Comparison of ENCODE assay signal across 25 mouse cellular contexts in the genomic region with DNA sequence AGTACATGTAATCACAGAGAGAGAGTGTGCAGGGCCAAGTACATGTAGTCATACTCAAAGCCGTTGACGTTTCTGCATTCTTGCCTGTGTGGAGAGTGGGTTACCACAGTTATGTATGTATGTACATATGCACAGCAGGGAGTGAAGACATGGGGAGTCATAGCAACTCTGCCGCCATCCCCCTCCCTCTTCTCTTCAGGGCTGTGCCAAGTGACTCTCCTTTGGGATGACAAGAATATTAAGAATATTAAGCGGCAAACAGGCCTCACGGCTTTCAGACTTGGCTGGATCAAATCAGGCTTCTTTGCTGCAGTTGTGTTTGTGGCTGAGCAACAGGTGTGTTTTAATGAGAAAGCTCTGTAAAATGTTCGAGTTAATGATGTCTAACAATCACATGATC. TPM values are rescaled to one million over a fixed set of nuclear protein-coding genes. Genes with fewer than 3 reads are reported as not detected.
A peak's percentile ranks its signal among the peaks of the same experiment; 100 is the strongest.
DNase-seq lines count a peak whose midpoint lies in the region; ATAC-seq and TF ChIP-seq lines count a peak whose summit lies in the region.
"Had no signal": no experiment of that assay in that cellular context is flagged by ENCODE, and none has a peak within 500 bp of the region (broad histone marks: within the 10 kb centered on the region; RNA-seq: fewer than 3 reads in every experiment).

No protein-coding gene starts in this region.

- no peaks in the 10 kb centered on the region for H3K27me3 ChIP-seq in embryonic facial prominence, embryonic 13.5 days
- no peaks in the 10 kb centered on the region for H3K27me3 ChIP-seq in embryonic facial prominence, embryonic 10.5 days (replicated peaks; ENCODE audit: low read depth, poor library complexity, severe bottlenecking)
- H3K27me3 ChIP-seq in midbrain, embryonic 11.5 days (ENCODE audit: control insufficient read depth, insufficient read depth, low read length), result no peaks in the 10 kb centered on the region
- H3K27me3 ChIP-seq in midbrain, postnatal 0 days (ENCODE audit: insufficient read depth, low read length), result no peaks in the 10 kb centered on the region
- no peaks in the 10 kb centered on the region for H3K27me3 ChIP-seq in embryonic facial prominence, embryonic 14.5 days (replicated peaks; ENCODE audit: control insufficient read depth, insufficient read depth, low read length)
- H3K27me3 ChIP-seq: Patski had no signal

- WGBS in embryonic facial prominence, embryonic 13.5 days, result 59% methylated on average over 6 of the region's 6 CpGs
- 87% methylated on average over 6 of the region's 6 CpGs for WGBS in embryonic facial prominence, embryonic 10.5 days
- WGBS in midbrain, embryonic 11.5 days, result 85% methylated on average over 6 of the region's 6 CpGs
- WGBS in midbrain, postnatal 0 days, result 87% methylated on average over 6 of the region's 6 CpGs
- 56% methylated on average over 6 of the region's 6 CpGs for WGBS in embryonic facial prominence, embryonic 14.5 days

- ATAC-seq in embryonic facial prominence, embryonic 13.5 days (ENCODE audit: insufficient number of reproducible peaks, insufficient read depth, low FRiP score, low TSS enrichment, low read depth), result no peak
- no peak for ATAC-seq in midbrain, embryonic 11.5 days (ENCODE audit: low FRiP score)
- no peak for ATAC-seq in midbrain, postnatal 0 days (ENCODE audit: low FRiP score)
- ATAC-seq in embryonic facial prominence, embryonic 14.5 days (ENCODE audit: low read depth), result no peak
- ATAC-seq: activated CD4-positive, CD25-positive, alpha-beta regulatory T cell, adult 4 months; CD4-positive, CD25-positive, alpha-beta regulatory T cell, adult 4 months; Patski had no signal

- TF ChIP-seq CTCF in midbrain, postnatal 0 days (IDR thresholded peaks at IDR 0.05), result no peak

- H3K27ac ChIP-seq in embryonic facial prominence, embryonic 13.5 days, result 0 out of 2 replicates have a peak overlapping the region, but pooled peaks have one; percentile 28
- H3K27ac ChIP-seq in embryonic facial prominence, embryonic 10.5 days (replicated peaks), result no peak overlapping the region
- no peak overlapping the region for H3K27ac ChIP-seq in midbrain, embryonic 11.5 days (ENCODE audit: low read depth, low read length)
- no peak overlapping the region for H3K27ac ChIP-seq in midbrain, postnatal 0 days (ENCODE audit: low read depth, low read length)
- no peak overlapping the region for H3K27ac ChIP-seq in embryonic facial prominence, embryonic 14.5 days (replicated peaks; ENCODE audit: low read depth, low read length)

- H3K4me1 ChIP-seq in embryonic facial prominence, embryonic 13.5 days, result peaks cover 12% of the 10 kb centered on the region
- peaks cover 18% of the 10 kb centered on the region for H3K4me1 ChIP-seq in embryonic facial prominence, embryonic 10.5 days
- H3K4me1 ChIP-seq in midbrain, embryonic 11.5 days (ENCODE audit: control insufficient read depth, insufficient read depth, low read length), result peaks cover 4% of the 10 kb centered on the region; the same call in 1 of the 2 replicates
- H3K4me1 ChIP-seq in midbrain, postnatal 0 days (ENCODE audit: insufficient read depth, low read length), result peaks cover 3% of the 10 kb centered on the region; the same call in 1 of the 2 replicates
- H3K4me1 ChIP-seq in embryonic facial prominence, embryonic 14.5 days (ENCODE audit: control insufficient read depth, insufficient read depth, low read length), result peaks cover 4% of the 10 kb centered on the region; the same call in 1 of the 2 replicates

- no peak overlapping the region for H3K4me3 ChIP-seq in embryonic facial prominence, embryonic 13.5 days
- H3K4me3 ChIP-seq in embryonic facial prominence, embryonic 10.5 days, result no peak overlapping the region
- H3K4me3 ChIP-seq in midbrain, embryonic 11.5 days (ENCODE audit: low read depth, low read length), result no peak overlapping the region
- H3K4me3 ChIP-seq in midbrain, postnatal 0 days (ENCODE audit: low read depth, low read length), result no peak overlapping the region
- H3K4me3 ChIP-seq in embryonic facial prominence, embryonic 14.5 days (ENCODE audit: low read depth, low read length), result no peak overlapping the region

- no peaks in the 10 kb centered on the region for H3K9me3 ChIP-seq in embryonic facial prominence, embryonic 13.5 days
- H3K9me3 ChIP-seq in embryonic facial prominence, embryonic 10.5 days, result no peaks in the 10 kb centered on the region
- no peaks in the 10 kb centered on the region for H3K9me3 ChIP-seq in midbrain, embryonic 11.5 days (ENCODE audit: control insufficient read depth, low read length)
- H3K9me3 ChIP-seq in midbrain, postnatal 0 days (ENCODE audit: low read length), result no peaks in the 10 kb centered on the region
- no peaks in the 10 kb centered on the region for H3K9me3 ChIP-seq in embryonic facial prominence, embryonic 14.5 days (ENCODE audit: control insufficient read depth, low read length)
- H3K9me3 ChIP-seq: G1E had no signal

- H3K4me2 ChIP-seq in embryonic facial prominence, embryonic 13.5 days, result no peak overlapping the region
- H3K4me2 ChIP-seq in midbrain, embryonic 11.5 days, result no peak overlapping the region
- no peak overlapping the region for H3K4me2 ChIP-seq in midbrain, postnatal 0 days (ENCODE audit: low read depth, low read length, poor library complexity, severe bottlenecking)
- no peak overlapping the region for H3K4me2 ChIP-seq in embryonic facial prominence, embryonic 14.5 days (ENCODE audit: low read depth, low read length)

- no peak for DNase-seq in embryonic facial prominence, embryonic 10.5 days (ENCODE audit: low spot score)
- peak; percentile 60 for DNase-seq in midbrain, embryonic 11.5 days (ENCODE audit: low spot score, missing footprints)
- no peak for DNase-seq in midbrain, postnatal 0 days (ENCODE audit: low spot score)
- peak; percentile 11 for DNase-seq in NIH3T3 (ENCODE audit: low read depth)
- DNase-seq in embryonic facial prominence, embryonic 14.5 days (ENCODE audit: low spot score), result peak; percentile 59
- DNase-seq in urinary bladder, postnatal 10 days (ENCODE audit: low spot score), result no peak
- no peak for DNase-seq in layer of hippocampus, postnatal 36 days
- DNase-seq: adrenal gland, adult 2 months; adrenal gland, adult 8-10 months; adrenal gland, postnatal 10 days; adrenal gland, postnatal 14 days; adrenal gland, postnatal 25 days; adrenal gland, postnatal 36 days; B cell, adult 2 months; cerebellum, adult 11 months; cerebellum, adult 11-12 months; cerebellum, adult 18-20 months had no signal

- H3K9ac ChIP-seq in embryonic facial prominence, embryonic 13.5 days, result no peak overlapping the region
- no peak overlapping the region for H3K9ac ChIP-seq in midbrain, embryonic 11.5 days (ENCODE audit: low read length)
- no peak overlapping the region for H3K9ac ChIP-seq in midbrain, postnatal 0 days (replicated peaks; ENCODE audit: low read length, poor library complexity, severe bottlenecking)
- no peak overlapping the region for H3K9ac ChIP-seq in embryonic facial prominence, embryonic 14.5 days (ENCODE audit: low read depth, low read length)

- no peaks in the 10 kb centered on the region for H3K36me3 ChIP-seq in embryonic facial prominence, embryonic 13.5 days
- no peaks in the 10 kb centered on the region for H3K36me3 ChIP-seq in embryonic facial prominence, embryonic 10.5 days (replicated peaks)
- H3K36me3 ChIP-seq in midbrain, embryonic 11.5 days (ENCODE audit: control insufficient read depth, insufficient read depth, low read length), result no peaks in the 10 kb centered on the region
- H3K36me3 ChIP-seq in midbrain, postnatal 0 days (ENCODE audit: insufficient read depth, low read length), result no peaks in the 10 kb centered on the region
- H3K36me3 ChIP-seq in embryonic facial prominence, embryonic 14.5 days (ENCODE audit: control insufficient read depth, insufficient read depth, low read length), result no peaks in the 10 kb centered on the region
- H3K36me3 ChIP-seq: G1E had no signal

RNA-seq across cellular contexts. Expression of a gene that starts 28.2 kb away (rescaled TPM):
- 0.65 and 0.84 TPM in 2 replicates for polyA plus RNA-seq in embryonic facial prominence, embryonic 13.5 days (2015; fragmentation: Nextera tagmentation; extraction: Ambion mirVana)
- polyA plus RNA-seq in embryonic facial prominence, embryonic 10.5 days (2016; fragmentation: Nextera tagmentation; extraction: Ambion mirVana), result 0.21 TPM in 1 of 2 replicates, not detected in the other
- 0.10 and 0.19 TPM in 2 replicates for polyA plus RNA-seq in midbrain, embryonic 11.5 days (2014; fragmentation: Nextera tagmentation; extraction: Ambion mirVana)
- 0.19 and 0.38 TPM in 2 replicates for total RNA-seq in midbrain, postnatal 0 days (2014; rRNA removed)
- polyA plus RNA-seq in midbrain, postnatal 0 days (2015; fragmentation: Nextera tagmentation; extraction: Ambion mirVana), result 0.26 and 0.45 TPM in 2 replicates
- polyA plus RNA-seq in embryonic facial prominence, embryonic 14.5 days (2014; fragmentation: Nextera tagmentation; extraction: Ambion mirVana), result 0.81 and 0.86 TPM in 2 replicates
- total RNA-seq in layer of hippocampus, postnatal 36 days (2021), result under 1 TPM; 0.22 to 0.33 TPM
- total RNA-seq: adrenal gland, adult 18-20 months; CH12.LX; G1E had no signal
- polyA plus RNA-seq: C2C12, G1E had no signal

RNA-seq across cellular contexts. Expression of a gene that starts 58.4 kb away (rescaled TPM):
- polyA plus RNA-seq in embryonic facial prominence, embryonic 13.5 days (2015; fragmentation: Nextera tagmentation; extraction: Ambion mirVana), result 23.2 and 24.6 TPM in 2 replicates
- polyA plus RNA-seq in embryonic facial prominence, embryonic 10.5 days (2016; fragmentation: Nextera tagmentation; extraction: Ambion mirVana), result 19.0 and 23.1 TPM in 2 replicates
- 16.5 and 21.0 TPM in 2 replicates for polyA plus RNA-seq in midbrain, embryonic 11.5 days (2014; fragmentation: Nextera tagmentation; extraction: Ambion mirVana)
- 7.5 and 11.1 TPM in 2 replicates for total RNA-seq in midbrain, postnatal 0 days (2014; rRNA removed)
- 10.9 and 13.2 TPM in 2 replicates for polyA plus RNA-seq in midbrain, postnatal 0 days (2015; fragmentation: Nextera tagmentation; extraction: Ambion mirVana)
- polyA plus RNA-seq in embryonic facial prominence, embryonic 14.5 days (2014; fragmentation: Nextera tagmentation; extraction: Ambion mirVana), result 12.8 and 16.6 TPM in 2 replicates
- total RNA-seq in layer of hippocampus, postnatal 36 days (2021), result 1 to 10 TPM; 6.1 to 6.4 TPM

RNA-seq across cellular contexts. Expression of a gene that starts 58.5 kb away (rescaled TPM):
- polyA plus RNA-seq in embryonic facial prominence, embryonic 13.5 days (2015; fragmentation: Nextera tagmentation; extraction: Ambion mirVana), result 15.6 and 16.1 TPM in 2 replicates
- polyA plus RNA-seq in embryonic facial prominence, embryonic 10.5 days (2016; fragmentation: Nextera tagmentation; extraction: Ambion mirVana), result 17.2 and 17.5 TPM in 2 replicates
- polyA plus RNA-seq in midbrain, embryonic 11.5 days (2014; fragmentation: Nextera tagmentation; extraction: Ambion mirVana), result 13.3 and 14.7 TPM in 2 replicates
- total RNA-seq in midbrain, postnatal 0 days (2014; rRNA removed), result 9.9 and 12.0 TPM in 2 replicates
- 5.6 and 6.6 TPM in 2 replicates for polyA plus RNA-seq in midbrain, postnatal 0 days (2015; fragmentation: Nextera tagmentation; extraction: Ambion mirVana)
- polyA plus RNA-seq in embryonic facial prominence, embryonic 14.5 days (2014; fragmentation: Nextera tagmentation; extraction: Ambion mirVana), result 13.1 and 13.9 TPM in 2 replicates
- 10 to 100 TPM; 11.5 to 13.4 TPM for total RNA-seq in layer of hippocampus, postnatal 36 days (2021)

Comparison
In these comparisons a context has a peak if more than half of its experiments do, and no peak if none do; other contexts are left out.
1. DNase-seq: peak in midbrain, embryonic 11.5 days (single experiment), NIH3T3 (single experiment) and embryonic facial prominence, embryonic 14.5 days (single experiment); none in embryonic facial prominence, embryonic 10.5 days (single experiment), midbrain, postnatal 0 days (single experiment), urinary bladder, postnatal 10 days (single experiment) and layer of hippocampus, postnatal 36 days (0 of 2).